Mouse (Mus musculus): ENCODE measurements around the gene Iqcn. TPM values are rescaled to one million over a fixed set of nuclear protein-coding genes. Genes with fewer than 3 reads are reported as not detected.

Gene Iqcn
- polyA plus RNA-seq, 1 experiment from 2014 or later: not detected

- Histone ChIP-seq H3K27me3 (no peaks in the 10 kb centered on the region), H3K36me3 (no peaks in the 10 kb centered on the region), H3K4me3 (replicated peaks) (no peak overlapping the region), H3K4me2 (no peak overlapping the region), H3K9me3 (0 out of 2 replicates have a peak, but pooled peaks cover 3% of the 10 kb centered on the region), H3K27ac (no peak overlapping the region), H3K4me1 (replicated peaks) (peaks cover 3% of the 10 kb centered on the region), H3K9ac (replicated peaks) (no peak overlapping the region)
- WGBS: 61% methylated on average over 2 of the region's 2 CpGs
- no peak for ATAC-seq (ENCODE audit: insufficient number of reproducible peaks, insufficient read depth, low FRiP score, low TSS enrichment, low read depth)
Measured at GRCm38 (mm10) chr8:70665599-70665998, 37.7 kb upstream of the Iqcn start.

- WGBS: 73% methylated on average over 5 of the region's 5 CpGs
- Histone ChIP-seq H3K4me2 (no peak overlapping the region), H3K27me3 (no peaks in the 10 kb centered on the region), H3K36me3 (no peaks in the 10 kb centered on the region), H3K9ac (replicated peaks) (no peak overlapping the region), H3K4me1 (replicated peaks) (peaks cover 3% of the 10 kb centered on the region; the same call in 1 of the 2 replicates), H3K27ac (no peak overlapping the region), H3K9me3 (0 out of 2 replicates have a peak, but pooled peaks cover 3% of the 10 kb centered on the region), H3K4me3 (replicated peaks) (no peak overlapping the region)
- no peak for ATAC-seq (ENCODE audit: insufficient number of reproducible peaks, insufficient read depth, low FRiP score, low TSS enrichment, low read depth)
Measured at GRCm38 (mm10) chr8:70667071-70667470, 36.2 kb upstream of the Iqcn start.

GRCm38 (mm10) chr8:70671615-70672324 lies 31.5 kb upstream of the Iqcn start:
- no peak overlapping the region for H3K9ac ChIP-seq (replicated peaks)
- H3K27ac ChIP-seq: 0 out of 2 replicates have a peak overlapping the region, but pooled peaks have one; percentile 85
- 0 out of 2 replicates have a peak, but pooled peaks cover 3% of the 10 kb centered on the region for H3K9me3 ChIP-seq
- no peak overlapping the region for H3K4me3 ChIP-seq (replicated peaks)
- H3K36me3 ChIP-seq: peaks cover 4% of the 10 kb centered on the region; the same call in 1 of the 2 replicates
- 75% methylated on average over 10 of the region's 10 CpGs for WGBS
- no peak overlapping the region for H3K4me2 ChIP-seq
- no peaks in the 10 kb centered on the region for H3K27me3 ChIP-seq
- ATAC-seq (ENCODE audit: insufficient number of reproducible peaks, insufficient read depth, low FRiP score, low TSS enrichment, low read depth): no peak
- H3K4me1 ChIP-seq (replicated peaks): peaks cover 17% of the 10 kb centered on the region

- Histone ChIP-seq H3K9ac (replicated peaks) (peak overlapping the region; percentile 48), H3K4me2 (peak overlapping the region; percentile 77), H3K4me3 (replicated peaks) (peak overlapping the region; percentile 64), H3K27ac (peak overlapping the region; percentile 85), H3K4me1 (replicated peaks) (peaks cover 14% of the 10 kb centered on the region), H3K27me3 (no peaks in the 10 kb centered on the region), H3K9me3 (0 out of 2 replicates have a peak, but pooled peaks cover 3% of the 10 kb centered on the region), H3K36me3 (peaks cover 8% of the 10 kb centered on the region; the same call in 1 of the 2 replicates)
- peak; percentile 23; the same call in 1 of the 2 replicates for ATAC-seq (ENCODE audit: insufficient number of reproducible peaks, insufficient read depth, low FRiP score, low TSS enrichment, low read depth)
- WGBS: 40% methylated on average over 19 of the region's 19 CpGs
Measured at GRCm38 (mm10) chr8:70672325-70673078, 30.8 kb upstream of the Iqcn start.

- Histone ChIP-seq H3K4me2 (peak within 1 kb of the TSS; percentile 77), H3K9me3 (no peaks in the 10 kb centered on the region), H3K4me1 (replicated peaks) (peaks cover 14% of the 10 kb centered on the region), H3K27me3 (no peaks in the 10 kb centered on the region), H3K36me3 (peaks cover 16% of the 10 kb centered on the region), H3K4me3 (replicated peaks) (peak within 1 kb of the TSS; percentile 64), H3K9ac (replicated peaks) (peak within 1 kb of the TSS; percentile 65), H3K27ac (peak within 1 kb of the TSS; percentile 90)
- peak; percentile 96 for ATAC-seq (ENCODE audit: insufficient number of reproducible peaks, insufficient read depth, low FRiP score, low TSS enrichment, low read depth)
- WGBS: under 1% methylated on average over 60 of the region's 60 CpGs
Measured at GRCm38 (mm10) chr8:70673079-70673856, 30.0 kb upstream of the Iqcn start, which contains the start of gene Lsm4. Lsm4 (plus strand) TSS chr8:70673248.

- Histone ChIP-seq H3K4me3 (replicated peaks) (peak overlapping the region; percentile 64), H3K27me3 (no peaks in the 10 kb centered on the region), H3K36me3 (peaks cover 24% of the 10 kb centered on the region), H3K9ac (replicated peaks) (peak overlapping the region; percentile 65), H3K27ac (peak overlapping the region; percentile 90), H3K4me2 (peak overlapping the region; percentile 77), H3K4me1 (replicated peaks) (peaks cover 14% of the 10 kb centered on the region), H3K9me3 (no peaks in the 10 kb centered on the region)
- no peak for ATAC-seq (ENCODE audit: insufficient number of reproducible peaks, insufficient read depth, low FRiP score, low TSS enrichment, low read depth)
- 86% methylated on average over 3 of the region's 3 CpGs for WGBS
Measured at GRCm38 (mm10) chr8:70674109-70674508, 29.1 kb upstream of the Iqcn start.

GRCm38 (mm10) chr8:70674716-70675115 lies 28.5 kb upstream of the Iqcn start:
- Histone ChIP-seq H3K36me3 (peaks cover 30% of the 10 kb centered on the region), H3K4me2 (0 out of 2 replicates have a peak overlapping the region, but pooled peaks have one; percentile 77), H3K4me3 (replicated peaks) (no peak overlapping the region; the same call in 1 of the 2 replicates), H3K9ac (replicated peaks) (0 out of 2 replicates have a peak overlapping the region, but pooled peaks have one; percentile 28), H3K9me3 (no peaks in the 10 kb centered on the region), H3K4me1 (replicated peaks) (peaks cover 14% of the 10 kb centered on the region), H3K27me3 (no peaks in the 10 kb centered on the region), H3K27ac (no peak overlapping the region)
- ATAC-seq (ENCODE audit: insufficient number of reproducible peaks, insufficient read depth, low FRiP score, low TSS enrichment, low read depth): no peak
- WGBS: 74% methylated on average over 4 of the region's 4 CpGs

GRCm38 (mm10) chr8:70675336-70675735 lies 27.9 kb upstream of the Iqcn start:
- Histone ChIP-seq H3K36me3 (peaks cover 36% of the 10 kb centered on the region), H3K27me3 (no peaks in the 10 kb centered on the region), H3K4me1 (replicated peaks) (peaks cover 14% of the 10 kb centered on the region), H3K9ac (replicated peaks) (no peak overlapping the region), H3K4me2 (no peak overlapping the region), H3K9me3 (no peaks in the 10 kb centered on the region), H3K27ac (no peak overlapping the region), H3K4me3 (replicated peaks) (no peak overlapping the region)
- no peak for ATAC-seq (ENCODE audit: insufficient number of reproducible peaks, insufficient read depth, low FRiP score, low TSS enrichment, low read depth)
- 90% methylated on average over 1 of the region's 1 CpGs for WGBS

GRCm38 (mm10) chr8:70677451-70678080 lies 25.7 kb upstream of the Iqcn start:
- peaks cover 20% of the 10 kb centered on the region for H3K4me1 ChIP-seq (replicated peaks)
- no peak overlapping the region for H3K4me3 ChIP-seq (replicated peaks)
- ATAC-seq (ENCODE audit: insufficient number of reproducible peaks, insufficient read depth, low FRiP score, low TSS enrichment, low read depth): no peak
- no peak overlapping the region for H3K4me2 ChIP-seq
- H3K27ac ChIP-seq: no peak overlapping the region
- WGBS: 92% methylated on average over 15 of the region's 15 CpGs
- H3K9me3 ChIP-seq: no peaks in the 10 kb centered on the region
- no peaks in the 10 kb centered on the region for H3K27me3 ChIP-seq
- no peak overlapping the region for H3K9ac ChIP-seq (replicated peaks)
- H3K36me3 ChIP-seq: peaks cover 36% of the 10 kb centered on the region

- Histone ChIP-seq H3K36me3 (peaks cover 36% of the 10 kb centered on the region), H3K9ac (replicated peaks) (no peak overlapping the region), H3K4me2 (no peak overlapping the region), H3K27me3 (no peaks in the 10 kb centered on the region), H3K4me1 (replicated peaks) (peaks cover 19% of the 10 kb centered on the region), H3K9me3 (no peaks in the 10 kb centered on the region), H3K27ac (no peak overlapping the region), H3K4me3 (replicated peaks) (no peak overlapping the region)
- no peak for ATAC-seq (ENCODE audit: insufficient number of reproducible peaks, insufficient read depth, low FRiP score, low TSS enrichment, low read depth)
Measured at GRCm38 (mm10) chr8:70678679-70679078, 24.6 kb upstream of the Iqcn start.
